Mouse (Mus musculus) ES-E14 (cell line): ENCODE measurements around the gene Eif1ad.

Source experiments
- MAFK ChIP-seq: IDR thresholded peaks from 2 replicates; pipeline ENCODE4 v1.6.1; 2014; ENCODE audit warnings: mild to moderate bottlenecking, low read depth, low read length, inconsistent platforms; ENCODE audit not compliant: insufficient read depth
- ZC3H11A ChIP-seq: IDR thresholded peaks from 2 replicates; pipeline ENCODE4 v1.6.1; 2012; ENCODE audit warnings: low read depth, mild to moderate bottlenecking, inconsistent platforms, low read length, borderline replicate concordance

DNA sequence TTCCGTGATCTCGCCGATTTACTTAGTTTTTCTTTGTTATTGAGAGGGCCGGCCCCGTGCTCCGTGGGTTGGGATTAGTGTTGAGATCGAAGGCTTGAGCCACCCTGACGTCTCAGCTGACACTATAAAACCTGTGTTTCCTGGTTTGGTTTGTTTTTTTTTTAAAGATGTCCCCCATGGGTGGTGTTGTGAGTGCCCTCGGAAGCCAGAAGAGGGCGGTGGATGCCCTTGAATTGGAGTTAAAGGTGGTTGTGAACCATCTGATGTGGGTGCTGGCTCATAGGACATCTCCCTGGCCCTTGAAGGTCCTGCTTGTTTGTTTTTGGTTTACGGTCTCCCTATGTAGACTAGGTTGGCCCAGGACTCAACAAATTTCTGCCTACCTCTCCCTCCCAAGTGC is 914 bp downstream of the Eif1ad start:
- TF ChIP-seq MAFK, result no peak
- no peak for TF ChIP-seq ZC3H11A
